Mouse (Mus musculus) lung, adult 2 months (tissue): ENCODE data around the gene Ttc39a.

Experiments used
- CTCF ChIP-seq: fragments of 200-500 bp; IDR thresholded peaks from 2 replicates; pipeline ENCODE4 v1.5.1; 2011; ENCODE audit warnings: mild to moderate bottlenecking, low read length, control low read depth; ENCODE audit not compliant: insufficient read depth
- POLR2A ChIP-seq: fragments of 200-500 bp; IDR thresholded peaks from 2 replicates; pipeline ENCODE4 v1.6.1; 2011; ENCODE audit warnings: low read depth, mild to moderate bottlenecking, control low read depth, low read length, borderline replicate concordance; ENCODE audit errors: extremely low read depth

- TF ChIP-seq POLR2A (no peak), CTCF (no peak)
These were observed 12.6 kb downstream of the Ttc39a start for GRCm38 (mm10) chr4:109419017-109419416.
